In the genomic region with DNA sequence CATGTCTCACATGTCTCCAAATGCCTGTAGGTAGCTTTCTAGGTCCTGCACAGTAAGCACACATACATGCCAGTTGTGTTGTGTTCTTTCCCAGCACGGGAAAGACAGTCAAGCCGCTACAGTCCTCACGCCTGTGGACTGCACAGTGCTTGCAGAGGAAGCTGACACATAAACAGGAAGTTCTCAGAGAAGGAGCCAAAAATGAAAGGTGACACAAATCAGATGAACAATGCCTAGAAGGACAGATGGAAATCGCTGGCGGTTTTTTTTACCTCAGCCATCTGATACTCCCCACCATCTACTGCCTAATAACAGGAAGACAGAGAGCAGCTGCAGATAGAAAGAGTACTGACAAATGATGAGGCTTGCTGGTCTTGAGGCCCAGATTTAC, we compare ENCODE assay signal across 8 mouse cellular contexts. TPM values are rescaled to one million over a fixed set of nuclear protein-coding genes. Genes with fewer than 3 reads are reported as not detected.
DNase-seq lines count a peak whose midpoint lies in the region; ATAC-seq and TF ChIP-seq lines count a peak whose summit lies in the region.

A gene (minus strand): TSS at position 151 of the 391 bp plus-strand sequence.

- H3K27me3 ChIP-seq in embryonic facial prominence, embryonic 15.5 days, result no peaks in the 10 kb centered on the region
- no peaks in the 10 kb centered on the region for H3K27me3 ChIP-seq in heart, postnatal 0 days (ENCODE audit: control insufficient read depth, insufficient read depth, low read length)
- H3K27me3 ChIP-seq in neural tube, embryonic 13.5 days, result no peaks in the 10 kb centered on the region

- H3K27ac ChIP-seq in embryonic facial prominence, embryonic 15.5 days (replicated peaks), result peak within 1 kb of the TSS; percentile 99
- H3K27ac ChIP-seq in heart, postnatal 0 days (ENCODE audit: low read depth), result peak within 1 kb of the TSS; percentile 97
- peak within 1 kb of the TSS; percentile 99 for H3K27ac ChIP-seq in neural tube, embryonic 13.5 days (replicated peaks)

- no peak for TF ChIP-seq CTCF in heart, postnatal 0 days (IDR thresholded peaks at IDR 0.05; ENCODE audit: low read depth)

- H3K4me3 ChIP-seq in embryonic facial prominence, embryonic 15.5 days (replicated peaks), result peak within 1 kb of the TSS; percentile 97
- peak within 1 kb of the TSS; percentile 78 for H3K4me3 ChIP-seq in heart, postnatal 0 days (ENCODE audit: low read depth, low read length)
- peak within 1 kb of the TSS; percentile 97 for H3K4me3 ChIP-seq in neural tube, embryonic 13.5 days

- peak within 1 kb of the TSS; percentile 76; the same call in 1 of the 2 replicates for H3K9ac ChIP-seq in embryonic facial prominence, embryonic 15.5 days
- H3K9ac ChIP-seq in heart, postnatal 0 days (replicated peaks; ENCODE audit: low read depth, low read length), result peak within 1 kb of the TSS; percentile 99
- H3K9ac ChIP-seq in neural tube, embryonic 13.5 days, result peak within 1 kb of the TSS; percentile 99

- no peak for ATAC-seq in embryonic facial prominence, embryonic 15.5 days (ENCODE audit: insufficient number of reproducible peaks, low FRiP score, low TSS enrichment, low read depth)
- ATAC-seq in heart, postnatal 0 days (ENCODE audit: insufficient read depth, low read depth), result 0 out of 2 replicates have a peak, but pooled peaks have one; percentile 7
- ATAC-seq in neural tube, embryonic 13.5 days (ENCODE audit: low read depth), result no peak

- peak; percentile 52 for DNase-seq in 3T3-L1 (ENCODE audit: low read depth, low spot score)
- DNase-seq in adrenal gland, adult 18-20 months (ENCODE audit: low spot score in 2 of 2), result no peak
- peak; percentile 51 for DNase-seq in heart, postnatal 0 days (ENCODE audit: low spot score)
- peak; percentile 41 to 68 for DNase-seq in kidney, postnatal 25 days
- peak; percentile 48 to 69 for DNase-seq in lung, adult 18-20 months
- no peak for DNase-seq in right cerebral cortex, adult 18-20 months

- peak within 1 kb of the TSS; percentile 60 for H3K4me2 ChIP-seq in embryonic facial prominence, embryonic 15.5 days (replicated peaks)
- peak within 1 kb of the TSS; percentile 94 for H3K4me2 ChIP-seq in heart, postnatal 0 days (ENCODE audit: low read depth, low read length)
- H3K4me2 ChIP-seq in neural tube, embryonic 13.5 days, result peak within 1 kb of the TSS; percentile 81

- WGBS in embryonic facial prominence, embryonic 15.5 days, result 16% methylated on average over 5 of the region's 5 CpGs
- WGBS in heart, postnatal 0 days, result 34% methylated on average over 5 of the region's 5 CpGs
- 51% methylated on average over 5 of the region's 5 CpGs for WGBS in neural tube, embryonic 13.5 days

- TF ChIP-seq EP300 in heart, postnatal 0 days (IDR thresholded peaks at IDR 0.05; ENCODE audit: low read depth), result peak; percentile 29; the same call in 1 of the 2 replicates

- no peaks in the 10 kb centered on the region for H3K9me3 ChIP-seq in embryonic facial prominence, embryonic 15.5 days (replicated peaks)
- peaks cover 7% of the 10 kb centered on the region; the same call in 1 of the 2 replicates for H3K9me3 ChIP-seq in heart, postnatal 0 days (replicated peaks; ENCODE audit: control insufficient read depth, low read length)
- H3K9me3 ChIP-seq in neural tube, embryonic 13.5 days, result no peaks in the 10 kb centered on the region

- H3K4me1 ChIP-seq in embryonic facial prominence, embryonic 15.5 days, result peaks cover 6% of the 10 kb centered on the region; the same call in 1 of the 2 replicates
- H3K4me1 ChIP-seq in heart, postnatal 0 days (ENCODE audit: control insufficient read depth, insufficient read depth), result peaks cover 14% of the 10 kb centered on the region; the same call in 1 of the 2 replicates
- peaks cover 12% of the 10 kb centered on the region for H3K4me1 ChIP-seq in neural tube, embryonic 13.5 days (replicated peaks)

- no peaks in the 10 kb centered on the region for H3K36me3 ChIP-seq in embryonic facial prominence, embryonic 15.5 days
- H3K36me3 ChIP-seq in heart, postnatal 0 days (replicated peaks; ENCODE audit: control insufficient read depth, insufficient read depth, low read length), result no peaks in the 10 kb centered on the region
- H3K36me3 ChIP-seq in neural tube, embryonic 13.5 days, result no peaks in the 10 kb centered on the region

RNA-seq across cellular contexts. Expression of the gene that starts here (rescaled TPM):
- total RNA-seq in adrenal gland, adult 18-20 months (2021), result 10 to 100 TPM; 48.7 to 84.9 TPM
- polyA plus RNA-seq in embryonic facial prominence, embryonic 15.5 days (2015; fragmentation: Nextera tagmentation; extraction: Ambion mirVana), result 21.3 and 27.4 TPM in 2 replicates
- total RNA-seq in heart, postnatal 0 days (2014; rRNA removed; ENCODE audit: low replicate concordance), result 17.6 and 22.3 TPM in 2 replicates
- polyA plus RNA-seq in heart, postnatal 0 days (2015; fragmentation: Nextera tagmentation; extraction: Ambion mirVana), result 17.0 and 17.9 TPM in 2 replicates
- polyA plus RNA-seq in neural tube, embryonic 13.5 days (2015; fragmentation: Nextera tagmentation; extraction: Ambion mirVana), result 13.0 and 13.7 TPM in 2 replicates

Comparison
In these comparisons a context has a peak if more than half of its experiments do, and no peak if none do; other contexts are left out.
1. DNase-seq: peak in 3T3-L1 (single experiment), heart, postnatal 0 days (single experiment), kidney, postnatal 25 days (2 of 2) and lung, adult 18-20 months (2 of 2); none in adrenal gland, adult 18-20 months (0 of 2) and right cerebral cortex, adult 18-20 months (single experiment).
2. Peak in every context shown above with its lines, with median percentiles within 50 percentile points of each other: H3K27ac ChIP-seq, H3K4me2 ChIP-seq, H3K4me3 ChIP-seq and H3K9ac ChIP-seq.